Mouse (Mus musculus) myocyte (in vitro differentiated cells): ENCODE measurements at regions not wholly inside any gene's neighbourhood (a gene's known extent, or its start where the extent isn't known, plus 50 kb on each side); places are given as distances from the start of the nearest gene placed in this dataset.

ENCODE experiments used
- CEBPB ChIP-seq: IDR thresholded peaks from 2 replicates; pipeline ENCODE4 v1.6.1; 2011; ENCODE audit warnings: mild to moderate bottlenecking, moderate library complexity; ENCODE audit not compliant: poor library complexity, insufficient read depth, severe bottlenecking
- E2F4 ChIP-seq: IDR thresholded peaks from one replicate; pipeline ENCODE4 v1.6.1; 2011; ENCODE audit warnings: mild to moderate bottlenecking, control low read depth, moderate library complexity; ENCODE audit not compliant: insufficient read depth
- MAX ChIP-seq: IDR thresholded peaks from one replicate; pipeline ENCODE4 v1.6.1; 2011; ENCODE audit warnings: low read depth, mild to moderate bottlenecking, control low read depth
- MYOD1 ChIP-seq, 3 experiments: IDR thresholded peaks; one replicate each; pipeline ENCODE4 v1.6.1; 2011; ENCODE audit warnings: control low read depth in 2 of 3, low read depth in 2 of 3, mild to moderate bottlenecking in 2 of 3, moderate library complexity in 1 of 3; ENCODE audit not compliant: insufficient read length in 2 of 3, control insufficient read depth in 1 of 3
- POLR2A ChIP-seq: IDR thresholded peaks from one replicate; pipeline ENCODE4 v1.6.1; 2011; ENCODE audit warnings: low read depth, mild to moderate bottlenecking, control low read depth, moderate library complexity; ENCODE audit not compliant: insufficient read length
- POLR2AphosphoS2 ChIP-seq: IDR thresholded peaks from one replicate; pipeline ENCODE4 v1.6.1; 2011; ENCODE audit warnings: low read depth, control low read depth; ENCODE audit not compliant: insufficient read length
- SRF ChIP-seq: IDR thresholded peaks from one replicate; pipeline ENCODE4 v1.6.1; 2011; ENCODE audit warnings: low read depth; ENCODE audit not compliant: control insufficient read depth, insufficient read length
- TCF12 ChIP-seq: IDR thresholded peaks from one replicate; pipeline ENCODE4 v1.6.1; 2011; ENCODE audit warnings: mild to moderate bottlenecking, control low read depth; ENCODE audit not compliant: poor library complexity, insufficient read depth, severe bottlenecking
- USF1 ChIP-seq: IDR thresholded peaks from one replicate; pipeline ENCODE4 v1.6.1; 2011; ENCODE audit warnings: low read depth, mild to moderate bottlenecking, control low read depth, moderate library complexity

DNA sequence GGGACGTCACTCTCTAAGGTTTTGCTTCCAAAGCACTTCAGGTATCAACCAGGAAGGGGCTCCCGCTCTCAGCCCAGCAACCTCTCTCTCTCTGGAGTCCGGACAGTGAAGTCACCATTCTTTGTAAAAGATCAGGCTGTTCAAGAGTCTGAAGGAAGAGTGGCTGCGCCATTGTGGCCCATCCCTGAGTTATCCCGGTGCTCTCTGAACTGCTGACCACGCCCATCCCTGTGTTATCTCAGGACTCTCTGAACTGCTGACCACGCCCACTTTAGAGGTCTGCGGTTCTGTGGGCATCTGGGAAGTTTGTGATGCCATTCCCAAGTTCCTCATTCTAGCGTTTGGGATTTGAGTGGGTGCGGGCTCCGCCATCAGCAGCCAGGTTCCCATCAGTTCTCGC, 239.1 kb upstream of the Nfe2l3 start:
- TF ChIP-seq POLR2A = no peak
- TF ChIP-seq POLR2AphosphoS2 = no peak
- TF ChIP-seq TCF12 = no peak
- TF ChIP-seq MAX = no peak
- no peak for TF ChIP-seq CEBPB
- no peak for TF ChIP-seq E2F4
- no peak for TF ChIP-seq MYOD1 (IDR thresholded peaks at IDR 0.05; ENCODE audit: control insufficient read depth in 1 of 3, insufficient read length in 2 of 3, low read depth in 2 of 3)
- no peak for TF ChIP-seq SRF
- no peak for TF ChIP-seq USF1
